Mouse (Mus musculus) cerebellum, postnatal 36 days (tissue): ENCODE data around the gene Sprr2k.
"Not testable (repeated sequence)": the region's sequence is repeated elsewhere in the genome, so short reads cannot be mapped to it uniquely, and the experiment has no call there.

Source experiments
- DNase-seq, 2 experiments: peaks; one replicate each; pipeline ENCODE4 v3.0.0; 2021 to 2022; ENCODE audit warnings: mixed read lengths in 2 of 2

The Sprr2k gene

DNA sequence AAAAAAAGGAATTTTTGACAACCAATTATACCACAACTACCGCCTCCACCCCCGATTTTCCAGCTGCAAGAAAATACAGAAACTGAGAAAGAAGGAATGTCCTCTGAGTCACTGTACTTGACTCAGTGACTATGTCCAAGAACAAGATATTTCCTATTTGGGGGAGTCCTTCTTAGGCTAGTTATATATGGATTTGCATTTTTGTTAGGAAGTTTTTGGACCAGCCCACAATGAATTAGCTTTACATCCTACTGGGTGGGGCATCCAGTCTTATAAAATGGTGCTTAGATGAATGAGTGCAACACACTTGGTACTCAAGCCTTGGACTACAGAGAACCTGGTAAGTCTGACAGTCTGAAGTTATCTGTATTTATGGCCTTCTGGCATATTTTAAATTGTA is at the start of gene Sprr2k:
TSS of gene Sprr2k (plus strand) at position 301 of the 400 bp plus-strand sequence.
- no peak for DNase-seq

GRCm38 (mm10) chr3:92385385-92385784 is 47.0 kb upstream of the Sprr2k start, which contains the start of gene Sprr2h:
Gene Sprr2h, plus strand, starts transcription at chr3:92385685.
- DNase-seq: no peak

GRCm38 (mm10) chr3:92394301-92394700 is 38.1 kb upstream of the Sprr2k start:
- no peak for DNase-seq

DNA sequence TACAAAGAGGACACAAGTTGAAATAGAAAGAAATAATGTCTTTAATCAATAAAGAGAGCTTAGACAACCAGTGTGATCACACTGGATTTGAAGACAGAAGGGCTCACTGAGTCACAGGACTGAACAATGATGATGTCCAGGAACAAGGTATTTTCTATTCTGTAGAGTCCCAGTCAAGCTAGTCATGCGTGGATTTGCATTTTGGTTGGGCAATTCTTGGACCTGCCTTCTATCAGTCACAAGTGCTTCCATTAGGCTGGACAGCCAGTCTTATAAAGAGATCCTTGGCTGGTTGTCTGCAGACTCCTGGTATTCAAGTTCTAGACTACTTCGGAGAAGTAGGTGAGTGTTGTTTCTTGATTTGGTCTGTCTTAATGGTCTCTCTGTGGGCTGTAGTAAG is 24.7 kb upstream of the Sprr2k start, which contains the start of gene Sprr2i:
TSS of gene Sprr2i (plus strand) at position 301 of the 400 bp plus-strand sequence.
- no peak for DNase-seq

DNA sequence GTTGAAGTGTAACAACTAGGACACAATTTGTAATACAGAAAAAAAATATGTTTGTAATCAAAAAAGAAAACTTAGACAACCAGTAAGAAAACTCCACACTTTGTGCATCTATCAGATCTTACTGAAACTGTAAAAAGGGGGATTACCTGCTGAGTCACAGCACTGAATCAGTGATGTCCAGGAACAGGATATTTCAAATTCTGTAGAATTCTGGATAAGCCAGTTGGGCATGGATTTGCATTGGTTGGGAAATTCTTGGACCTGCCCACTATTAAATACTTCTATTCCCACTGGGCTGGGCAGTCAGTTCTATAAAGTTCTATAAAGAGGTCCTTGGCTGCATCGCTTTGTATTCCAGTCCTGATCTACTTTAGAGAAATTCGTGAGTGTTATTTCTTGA is 14.6 kb upstream of the Sprr2k start, which contains the start of gene Sprr2j-ps:
TSS of gene Sprr2j-ps (plus strand) at position 301 of the 400 bp plus-strand sequence.
- DNase-seq: no peak

DNA sequence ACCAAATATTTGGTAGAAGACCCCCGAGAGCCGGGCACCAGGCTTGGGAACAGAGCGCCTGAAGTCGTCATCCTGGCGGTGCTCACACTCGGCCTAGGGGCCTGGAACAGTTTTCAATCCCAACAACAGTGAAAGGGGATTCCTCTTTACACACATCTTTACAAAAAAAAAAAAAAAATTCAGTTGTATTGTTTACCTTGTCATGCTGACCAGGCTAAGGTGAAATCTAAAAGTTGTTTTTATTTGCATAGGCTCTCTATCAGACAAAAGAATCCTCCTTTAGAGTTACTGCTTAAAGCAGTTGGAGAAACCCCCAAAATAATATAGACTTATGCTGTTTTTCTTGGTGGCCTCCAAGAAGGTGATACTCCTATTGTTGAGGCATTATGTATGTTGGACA is 3.1 kb upstream of the Sprr2k start, which contains the start of gene Gm9774:
TSS of gene Gm9774 (minus strand) at position 101 of the 400 bp plus-strand sequence.
- no peak for DNase-seq

GRCm38 (mm10) chr3:92438689-92439088 is 6.3 kb downstream of the Sprr2k start, which contains the start of gene Sprr1b:
Gene Sprr1b, minus strand, starts transcription at chr3:92438789.
- DNase-seq: no peak

DNA sequence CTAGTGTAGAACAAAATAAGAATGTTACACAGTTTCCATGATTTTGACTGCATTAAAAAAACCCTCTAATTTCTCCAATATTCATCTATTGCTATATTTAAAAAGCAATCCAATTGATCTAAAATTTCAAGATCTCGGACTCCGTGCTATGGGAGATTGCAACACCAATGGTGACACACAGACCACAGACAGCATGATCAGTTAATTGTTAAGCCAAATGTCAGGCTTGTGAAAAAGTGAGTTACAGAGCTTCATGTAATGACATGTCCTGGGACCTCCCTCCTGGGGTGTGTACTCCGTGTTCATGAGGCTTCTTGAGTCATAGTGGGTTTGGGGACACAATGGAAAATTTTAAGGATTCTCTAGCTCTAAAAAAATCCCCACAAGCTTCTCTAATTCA is 7.8 kb downstream of the Sprr2k start:
- no peak for DNase-seq

- DNase-seq: no peak
Observed at GRCm38 (mm10) chr3:92455151-92455550, 22.8 kb downstream of the Sprr2k start.

DNA sequence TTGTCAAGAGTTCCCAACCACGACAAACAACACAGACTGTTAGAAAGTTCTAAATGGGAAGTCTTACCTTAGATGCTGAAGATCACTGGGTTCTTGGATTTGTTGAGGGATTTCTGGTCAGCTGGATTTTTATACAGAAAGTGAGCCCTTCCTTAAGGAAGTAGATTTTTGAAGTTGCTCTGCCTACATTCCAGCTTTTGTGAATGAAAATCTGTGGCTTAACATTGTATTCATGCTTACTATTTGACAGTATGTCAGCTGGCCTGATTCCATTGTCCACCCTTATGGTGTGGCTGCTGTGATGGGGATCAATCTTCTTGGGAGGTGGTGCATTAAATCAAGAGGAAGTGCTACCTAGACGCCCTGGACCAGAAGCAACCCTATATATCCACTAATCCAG is 26.2 kb downstream of the Sprr2k start, which contains the start of gene Sprr3:
TSS of gene Sprr3 (minus strand) at position 101 of the 400 bp plus-strand sequence.
- DNase-seq: no peak

DNA sequence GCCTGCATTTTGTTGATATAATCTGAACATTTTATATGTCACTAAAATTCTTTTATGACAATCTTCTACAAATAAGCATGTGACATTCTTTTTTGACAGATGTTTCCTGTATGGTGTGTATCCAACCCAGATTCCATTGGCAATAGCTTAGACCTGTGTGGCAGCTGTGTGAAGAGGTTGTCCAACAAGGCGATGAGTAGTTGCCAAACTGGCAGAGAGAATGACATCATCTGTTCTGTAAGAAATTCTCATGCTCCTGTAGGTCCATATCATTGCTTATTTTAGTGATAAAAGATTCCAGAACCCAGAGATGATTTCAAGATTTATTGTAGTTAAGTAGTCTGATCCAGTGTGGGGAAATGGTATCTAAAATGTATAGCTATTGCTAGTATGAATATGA is 34.2 kb downstream of the Sprr2k start:
- DNase-seq: no peak

DNA sequence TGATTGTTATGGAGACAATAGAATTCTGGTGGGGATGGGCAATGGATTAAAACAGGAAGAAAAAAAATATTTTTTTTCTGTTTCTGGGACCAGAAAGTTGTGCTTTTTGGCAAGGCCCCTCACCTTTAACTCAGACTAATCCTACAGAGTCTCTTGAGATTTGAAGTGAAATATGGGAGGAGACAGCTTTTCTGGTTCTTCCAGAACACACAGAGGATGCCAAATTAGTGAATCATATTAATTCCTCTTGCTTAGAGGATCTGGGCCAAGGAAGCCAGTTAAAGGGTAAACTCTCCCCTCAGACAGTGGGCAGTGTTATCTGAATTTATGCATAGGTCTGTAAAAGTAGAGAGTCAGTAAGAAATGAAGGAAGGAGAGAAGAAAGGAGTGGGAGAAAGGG is 35.0 kb downstream of the Sprr2k start:
- no peak for DNase-seq

DNA sequence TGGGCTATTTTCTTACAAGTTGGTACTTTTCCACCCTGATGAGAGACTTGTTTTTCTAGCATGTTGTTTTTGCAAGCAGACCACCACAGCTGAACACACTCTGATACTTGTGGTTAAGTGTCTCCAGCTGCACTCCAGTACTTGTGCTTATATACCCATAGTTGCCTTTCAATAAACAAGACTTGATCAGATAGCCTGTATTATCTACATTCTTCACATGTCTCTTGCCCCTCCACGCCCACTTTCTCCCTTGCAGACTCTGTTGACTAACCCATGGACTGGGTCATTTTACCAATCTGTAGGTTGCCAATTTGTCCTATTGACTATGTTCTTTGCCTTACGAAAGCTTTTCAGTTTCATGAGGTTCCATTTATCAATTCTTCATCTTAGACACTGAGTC is 37.7 kb downstream of the Sprr2k start:
- no peak for DNase-seq

- DNase-seq: not testable (repeated sequence)
Observed at GRCm38 (mm10) chr3:92481249-92481648, 48.9 kb downstream of the Sprr2k start.
